16 mouse cellular contexts compared by ENCODE assay signal in genomic region chr6:127495876-127496275, GRCm38 (mm10). TPM values are rescaled to one million over a fixed set of nuclear protein-coding genes. Genes with fewer than 3 reads are reported as not detected.
A peak's percentile ranks its signal among the peaks of the same experiment; 100 is the strongest.
DNase-seq lines count a peak whose midpoint lies in the region; ATAC-seq and TF ChIP-seq lines count a peak whose summit lies in the region.
"Had no signal": no experiment of that assay in that cellular context is flagged by ENCODE, and none has a peak within 500 bp of the region (broad histone marks: within the 10 kb centered on the region; RNA-seq: fewer than 3 reads in every experiment).

No protein-coding gene starts in this region.

- WGBS in forebrain, embryonic 11.5 days, result 8% methylated on average over 6 of the region's 6 CpGs
- whole genome bisulfite sequencing in forebrain, embryonic 16.5 days, result 7% methylated on average over 6 of the region's 6 CpGs
- 12% methylated on average over 6 of the region's 6 CpGs for WGBS in neural tube, embryonic 11.5 days
- WGBS in embryonic facial prominence, embryonic 14.5 days, result 19% methylated on average over 6 of the region's 6 CpGs
- 18% methylated on average over 6 of the region's 6 CpGs for WGBS in limb, embryonic 11.5 days
- WGBS in lung, postnatal 0 days, result 18% methylated on average over 6 of the region's 6 CpGs

- peaks cover 4% of the 10 kb centered on the region; the same call in 1 of the 2 replicates for H3K4me1 ChIP-seq in forebrain, embryonic 11.5 days (replicated peaks; ENCODE audit: control insufficient read depth, insufficient read depth, low read length)
- H3K4me1 ChIP-seq in forebrain, embryonic 16.5 days (replicated peaks; ENCODE audit: control insufficient read depth, insufficient read depth, low read length), result peaks cover 3% of the 10 kb centered on the region; the same call in 1 of the 2 replicates
- H3K4me1 ChIP-seq in neural tube, embryonic 11.5 days (ENCODE audit: control insufficient read depth, insufficient read depth, low read length), result no peaks in the 10 kb centered on the region
- peaks cover 16% of the 10 kb centered on the region; the same call in 1 of the 2 replicates for H3K4me1 ChIP-seq in embryonic facial prominence, embryonic 14.5 days (ENCODE audit: control insufficient read depth, insufficient read depth, low read length)
- H3K4me1 ChIP-seq in limb, embryonic 11.5 days (ENCODE audit: control insufficient read depth, insufficient read depth, low read length), result peaks cover 11% of the 10 kb centered on the region; the same call in 1 of the 2 replicates
- no peaks in the 10 kb centered on the region for H3K4me1 ChIP-seq in lung, postnatal 0 days (ENCODE audit: insufficient read depth, low read depth, low read length)

- DNase-seq in forebrain, embryonic 11.5 days (ENCODE audit: low spot score), result no peak
- peak; percentile 17 for DNase-seq in neural tube, embryonic 11.5 days (ENCODE audit: low spot score)
- DNase-seq in neural tube, embryonic 10.5 days (ENCODE audit: extremely low spot score, low spot score), result no peak
- peak; percentile 41 for DNase-seq in embryonic facial prominence, embryonic 14.5 days (ENCODE audit: low spot score)
- DNase-seq in limb, embryonic 11.5 days (ENCODE audit: low spot score), result no peak
- DNase-seq in lung, postnatal 0 days (ENCODE audit: low spot score), result no peak
- DNase-seq in liver, result no peak
- DNase-seq: cerebellum, adult 8-10 months; heart, adult 18-20 months; kidney, adult 11 months; lung, postnatal 14 days; right cerebral cortex, postnatal 25 days had no signal

- H3K9ac ChIP-seq in forebrain, embryonic 11.5 days (ENCODE audit: low read length), result no peak overlapping the region
- H3K9ac ChIP-seq in forebrain, embryonic 16.5 days (replicated peaks; ENCODE audit: low read depth, low read length), result no peak overlapping the region
- H3K9ac ChIP-seq in neural tube, embryonic 11.5 days (ENCODE audit: low read length), result no peak overlapping the region
- no peak overlapping the region for H3K9ac ChIP-seq in embryonic facial prominence, embryonic 14.5 days (ENCODE audit: low read depth, low read length)
- H3K9ac ChIP-seq in limb, embryonic 11.5 days (ENCODE audit: low read length), result no peak overlapping the region
- no peak overlapping the region for H3K9ac ChIP-seq in lung, postnatal 0 days (replicated peaks; ENCODE audit: low read depth)
- H3K9ac ChIP-seq: limb, embryonic 15.5 days; neural tube, embryonic 15.5 days; stomach, embryonic 15.5 days had no signal

- H3K4me3 ChIP-seq in forebrain, embryonic 11.5 days (ENCODE audit: low read depth, low read length), result no peak overlapping the region
- no peak overlapping the region for H3K4me3 ChIP-seq in forebrain, embryonic 16.5 days (replicated peaks; ENCODE audit: low read length)
- H3K4me3 ChIP-seq in neural tube, embryonic 11.5 days (ENCODE audit: low read depth, low read length), result no peak overlapping the region
- H3K4me3 ChIP-seq in embryonic facial prominence, embryonic 14.5 days (ENCODE audit: low read depth, low read length), result no peak overlapping the region
- H3K4me3 ChIP-seq in limb, embryonic 11.5 days (ENCODE audit: low read depth, low read length), result no peak overlapping the region
- H3K4me3 ChIP-seq in lung, postnatal 0 days (ENCODE audit: low read depth, low read length), result no peak overlapping the region
- H3K4me3 ChIP-seq: limb, embryonic 15.5 days; neural tube, embryonic 15.5 days; stomach, embryonic 15.5 days had no signal

- H3K4me2 ChIP-seq in forebrain, embryonic 11.5 days (ENCODE audit: low read depth, low read length, severe bottlenecking), result no peak overlapping the region
- H3K4me2 ChIP-seq in forebrain, embryonic 16.5 days (ENCODE audit: low read length), result no peak overlapping the region
- no peak overlapping the region for H3K4me2 ChIP-seq in neural tube, embryonic 11.5 days (ENCODE audit: low read depth)
- no peak overlapping the region; the same call in 1 of the 2 replicates for H3K4me2 ChIP-seq in embryonic facial prominence, embryonic 14.5 days (ENCODE audit: low read depth, low read length)
- no peak overlapping the region for H3K4me2 ChIP-seq in limb, embryonic 11.5 days (ENCODE audit: low read depth, severe bottlenecking)
- H3K4me2 ChIP-seq in lung, postnatal 0 days (replicated peaks; ENCODE audit: low read depth, low read length), result no peak overlapping the region
- H3K4me2 ChIP-seq: neural tube, embryonic 15.5 days; stomach, embryonic 15.5 days had no signal

- no peaks in the 10 kb centered on the region for H3K27me3 ChIP-seq in forebrain, embryonic 11.5 days (ENCODE audit: control insufficient read depth, insufficient read depth, low read length)
- H3K27me3 ChIP-seq in forebrain, embryonic 16.5 days (replicated peaks; ENCODE audit: control insufficient read depth, insufficient read depth, low read length), result no peaks in the 10 kb centered on the region
- no peaks in the 10 kb centered on the region for H3K27me3 ChIP-seq in neural tube, embryonic 11.5 days (ENCODE audit: control insufficient read depth, insufficient read depth, low read length)
- no peaks in the 10 kb centered on the region for H3K27me3 ChIP-seq in embryonic facial prominence, embryonic 14.5 days (replicated peaks; ENCODE audit: control insufficient read depth, insufficient read depth, low read length)
- H3K27me3 ChIP-seq in limb, embryonic 11.5 days (ENCODE audit: control insufficient read depth, insufficient read depth, low read length), result no peaks in the 10 kb centered on the region
- H3K27me3 ChIP-seq in lung, postnatal 0 days (replicated peaks; ENCODE audit: insufficient read depth, low read length), result no peaks in the 10 kb centered on the region
- H3K27me3 ChIP-seq: limb, embryonic 15.5 days; neural tube, embryonic 15.5 days; stomach, embryonic 15.5 days had no signal

- 0 out of 2 replicates have a peak, but pooled peaks have one; percentile 37 for ATAC-seq in forebrain, embryonic 11.5 days (replicated peaks; ENCODE audit: low FRiP score)
- no peak; the same call in 1 of the 2 replicates for ATAC-seq in forebrain, embryonic 16.5 days
- ATAC-seq in neural tube, embryonic 11.5 days (ENCODE audit: insufficient read depth, low FRiP score, low TSS enrichment), result no peak
- no peak for ATAC-seq in embryonic facial prominence, embryonic 14.5 days (ENCODE audit: low read depth)
- 0 out of 2 replicates have a peak, but pooled peaks have one; percentile 13 for ATAC-seq in limb, embryonic 11.5 days (ENCODE audit: insufficient number of reproducible peaks, low FRiP score, low TSS enrichment, low read depth)
- no peak for ATAC-seq in lung, postnatal 0 days

- H3K36me3 ChIP-seq in forebrain, embryonic 11.5 days (ENCODE audit: control insufficient read depth, insufficient read depth, low read length), result no peaks in the 10 kb centered on the region; the same call in 1 of the 2 replicates
- peaks cover 10% of the 10 kb centered on the region; the same call in 1 of the 2 replicates for H3K36me3 ChIP-seq in forebrain, embryonic 16.5 days (ENCODE audit: control insufficient read depth, insufficient read depth)
- no peaks in the 10 kb centered on the region for H3K36me3 ChIP-seq in neural tube, embryonic 11.5 days (ENCODE audit: control insufficient read depth, insufficient read depth, low read length)
- H3K36me3 ChIP-seq in embryonic facial prominence, embryonic 14.5 days (ENCODE audit: control insufficient read depth, insufficient read depth, low read length), result peaks cover 10% of the 10 kb centered on the region; the same call in 1 of the 2 replicates
- no peaks in the 10 kb centered on the region for H3K36me3 ChIP-seq in limb, embryonic 11.5 days (ENCODE audit: control insufficient read depth, insufficient read depth, low read length)
- peaks cover 6% of the 10 kb centered on the region; the same call in 1 of the 2 replicates for H3K36me3 ChIP-seq in lung, postnatal 0 days (ENCODE audit: insufficient read depth, low read length)
- H3K36me3 ChIP-seq: stomach, embryonic 15.5 days had no signal

- H3K27ac ChIP-seq in forebrain, embryonic 11.5 days (ENCODE audit: low read depth, low read length), result no peak overlapping the region
- H3K27ac ChIP-seq in forebrain, embryonic 16.5 days (ENCODE audit: low read length), result no peak overlapping the region
- no peak overlapping the region for H3K27ac ChIP-seq in neural tube, embryonic 11.5 days (ENCODE audit: low read depth, low read length)
- H3K27ac ChIP-seq in embryonic facial prominence, embryonic 14.5 days (replicated peaks; ENCODE audit: low read depth, low read length), result no peak overlapping the region
- no peak overlapping the region for H3K27ac ChIP-seq in limb, embryonic 11.5 days (replicated peaks; ENCODE audit: low read depth, low read length)
- H3K27ac ChIP-seq in lung, postnatal 0 days (ENCODE audit: low read length), result no peak overlapping the region
- H3K27ac ChIP-seq: stomach, embryonic 15.5 days had no signal

- TF ChIP-seq EP300 in lung, postnatal 0 days (IDR thresholded peaks at IDR 0.05), result no peak

- no peaks in the 10 kb centered on the region for H3K9me3 ChIP-seq in forebrain, embryonic 11.5 days (ENCODE audit: control insufficient read depth, low read length)
- no peaks in the 10 kb centered on the region for H3K9me3 ChIP-seq in forebrain, embryonic 16.5 days (ENCODE audit: control insufficient read depth, low read length)
- H3K9me3 ChIP-seq in neural tube, embryonic 11.5 days (ENCODE audit: control insufficient read depth, low read length), result no peaks in the 10 kb centered on the region
- H3K9me3 ChIP-seq in embryonic facial prominence, embryonic 14.5 days (ENCODE audit: control insufficient read depth, low read length), result no peaks in the 10 kb centered on the region
- H3K9me3 ChIP-seq in limb, embryonic 11.5 days (ENCODE audit: control insufficient read depth, low read length), result no peaks in the 10 kb centered on the region
- no peaks in the 10 kb centered on the region for H3K9me3 ChIP-seq in lung, postnatal 0 days (ENCODE audit: low read length)
- H3K9me3 ChIP-seq: limb, embryonic 15.5 days; neural tube, embryonic 15.5 days; stomach, embryonic 15.5 days had no signal

- TF ChIP-seq CTCF in lung, postnatal 0 days (IDR thresholded peaks at IDR 0.05), result no peak

RNA-seq across cellular contexts. Expression of gene Parp11, which starts 49.2 kb away (rescaled TPM):
- polyA plus RNA-seq in forebrain, embryonic 11.5 days (2014; fragmentation: Nextera tagmentation; extraction: Ambion mirVana), result 59.2 and 60.7 TPM in 2 replicates
- polyA plus RNA-seq in forebrain, embryonic 16.5 days (2015; fragmentation: Nextera tagmentation; extraction: Ambion mirVana), result 83.5 and 89.7 TPM in 2 replicates
- 56.1 and 59.1 TPM in 2 replicates for polyA plus RNA-seq in neural tube, embryonic 11.5 days (2014; fragmentation: Nextera tagmentation; extraction: Ambion mirVana)
- polyA plus RNA-seq in embryonic facial prominence, embryonic 14.5 days (2014; fragmentation: Nextera tagmentation; extraction: Ambion mirVana), result 26.9 and 28.4 TPM in 2 replicates
- 33.3 and 34.4 TPM in 2 replicates for polyA plus RNA-seq in limb, embryonic 11.5 days (2014; fragmentation: Nextera tagmentation; extraction: Ambion mirVana)
- 10.6 and 11.5 TPM in 2 replicates for polyA plus RNA-seq in lung, postnatal 0 days (2015; fragmentation: Nextera tagmentation; extraction: Ambion mirVana)

Comparison
In these comparisons a context has a peak if more than half of its experiments do, and no peak if none do; other contexts are left out.
1. ATAC-seq: peak in forebrain, embryonic 11.5 days (single experiment) and limb, embryonic 11.5 days (single experiment); none in forebrain, embryonic 16.5 days (single experiment), neural tube, embryonic 11.5 days (single experiment), embryonic facial prominence, embryonic 14.5 days (single experiment) and lung, postnatal 0 days (single experiment).
2. DNase-seq: peak in neural tube, embryonic 11.5 days (single experiment) and embryonic facial prominence, embryonic 14.5 days (single experiment); none in forebrain, embryonic 11.5 days (single experiment), neural tube, embryonic 10.5 days (single experiment), limb, embryonic 11.5 days (single experiment), lung, postnatal 0 days (single experiment) and liver (single experiment).